Mouse (Mus musculus): ENCODE results near the gene Ppp1r21. TPM values are rescaled to one million over a fixed set of nuclear protein-coding genes. Genes with fewer than 3 reads are reported as not detected.

The Ppp1r21 gene
- total RNA-seq, 2 experiments from 2014 or later: 13.6 to 15.9 TPM

DNA sequence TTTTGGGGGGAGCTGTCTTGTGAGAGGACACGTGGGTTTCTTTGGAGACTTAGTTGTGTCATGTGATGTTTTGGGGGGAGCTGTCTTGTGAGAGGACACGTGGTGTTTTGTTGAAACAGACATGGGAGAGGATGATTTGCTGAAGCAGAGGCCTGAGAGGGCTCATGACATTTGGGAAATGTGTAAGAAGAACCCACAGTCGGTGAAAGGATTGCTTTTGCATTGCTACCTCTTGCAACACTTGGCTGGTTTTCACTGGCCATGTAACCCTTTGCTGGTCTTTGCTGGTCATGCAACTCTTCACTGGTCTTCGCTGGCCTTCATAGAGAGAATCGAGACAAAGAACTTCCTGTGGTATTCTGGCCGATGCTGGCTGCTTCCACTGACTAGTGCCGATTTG is 13.4 kb upstream of the Ppp1r21 start:
- no peak for ATAC-seq (replicated peaks; ENCODE audit: low FRiP score, poor library complexity, severe bottlenecking)

- no peak for ATAC-seq (replicated peaks; ENCODE audit: low FRiP score, poor library complexity, severe bottlenecking)
These were observed 2.1 kb upstream of the Ppp1r21 start for GRCm38 (mm10) chr17:88527781-88528180.

GRCm38 (mm10) chr17:88530236-88530619 is 310 bp downstream of the Ppp1r21 start:
- ATAC-seq (replicated peaks; ENCODE audit: low FRiP score, poor library complexity, severe bottlenecking): 0 out of 2 replicates have a peak, but pooled peaks have one; percentile 50

GRCm38 (mm10) chr17:88530667-88531066 is 749 bp downstream of the Ppp1r21 start:
- ATAC-seq (replicated peaks; ENCODE audit: low FRiP score, poor library complexity, severe bottlenecking): no peak

DNA sequence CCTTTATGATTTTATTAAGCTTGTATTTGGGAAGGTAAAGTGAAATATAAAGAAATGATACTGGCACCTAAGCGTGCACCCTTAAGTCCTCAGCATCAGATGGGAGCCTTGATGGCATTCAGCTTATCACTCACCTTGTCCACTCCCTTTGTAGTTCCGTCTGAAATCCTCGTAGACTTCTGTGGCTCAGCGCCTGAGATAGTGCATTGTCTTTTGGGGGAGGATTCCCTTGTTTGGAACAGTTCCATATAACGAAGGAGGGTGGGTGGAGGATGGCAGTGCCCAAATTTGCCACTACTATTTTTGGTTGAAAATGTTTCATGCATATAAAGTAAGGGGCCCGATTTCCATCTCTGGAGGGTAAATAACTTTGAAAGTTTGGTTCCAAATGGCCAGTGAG is 1.3 kb downstream of the Ppp1r21 start:
- ATAC-seq (replicated peaks; ENCODE audit: low FRiP score, poor library complexity, severe bottlenecking): no peak

GRCm38 (mm10) chr17:88537842-88538430 is 8.0 kb downstream of the Ppp1r21 start:
- no peak for ATAC-seq (replicated peaks; ENCODE audit: low FRiP score, poor library complexity, severe bottlenecking)

GRCm38 (mm10) chr17:88542771-88543416 is 13.0 kb downstream of the Ppp1r21 start:
- ATAC-seq (replicated peaks; ENCODE audit: low FRiP score, poor library complexity, severe bottlenecking): no peak

GRCm38 (mm10) chr17:88543417-88543782 is 13.5 kb downstream of the Ppp1r21 start:
- ATAC-seq (replicated peaks; ENCODE audit: low FRiP score, poor library complexity, severe bottlenecking): no peak

DNA sequence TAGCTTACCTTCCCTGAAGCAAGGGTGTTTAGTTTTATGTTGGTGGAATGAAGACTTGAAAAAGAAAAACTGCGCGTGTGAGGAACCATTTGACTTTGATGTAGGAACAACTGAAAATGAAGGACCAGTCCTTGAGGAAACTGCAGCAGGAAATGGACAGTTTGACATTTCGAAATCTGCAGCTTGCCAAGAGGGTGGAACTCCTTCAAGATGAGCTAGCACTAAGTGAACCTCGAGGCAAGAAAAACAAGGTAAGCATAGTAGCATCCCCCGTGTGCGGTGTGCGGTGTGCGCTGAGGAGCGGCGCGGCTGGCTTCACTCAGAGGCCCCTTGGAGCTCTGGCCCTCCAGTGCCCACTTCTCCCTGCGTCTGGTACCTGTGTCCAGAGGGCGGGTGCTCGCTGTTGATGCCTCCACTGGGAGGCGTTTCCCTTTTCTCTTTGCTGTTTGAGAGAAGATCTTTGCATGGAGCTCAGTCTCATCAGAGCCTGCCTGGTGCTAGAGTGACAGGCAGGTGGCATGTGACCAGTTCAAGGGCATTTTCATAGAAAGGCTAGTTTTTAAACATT is 15.4 kb downstream of the Ppp1r21 start:
- ATAC-seq (replicated peaks; ENCODE audit: low FRiP score, poor library complexity, severe bottlenecking): no peak

GRCm38 (mm10) chr17:88546745-88547144 is 16.8 kb downstream of the Ppp1r21 start:
- ATAC-seq (replicated peaks; ENCODE audit: low FRiP score, poor library complexity, severe bottlenecking): no peak

GRCm38 (mm10) chr17:88549411-88550191 is 19.7 kb downstream of the Ppp1r21 start:
- ATAC-seq (replicated peaks; ENCODE audit: low FRiP score, poor library complexity, severe bottlenecking): peak; percentile 60; the same call in 1 of the 2 replicates

DNA sequence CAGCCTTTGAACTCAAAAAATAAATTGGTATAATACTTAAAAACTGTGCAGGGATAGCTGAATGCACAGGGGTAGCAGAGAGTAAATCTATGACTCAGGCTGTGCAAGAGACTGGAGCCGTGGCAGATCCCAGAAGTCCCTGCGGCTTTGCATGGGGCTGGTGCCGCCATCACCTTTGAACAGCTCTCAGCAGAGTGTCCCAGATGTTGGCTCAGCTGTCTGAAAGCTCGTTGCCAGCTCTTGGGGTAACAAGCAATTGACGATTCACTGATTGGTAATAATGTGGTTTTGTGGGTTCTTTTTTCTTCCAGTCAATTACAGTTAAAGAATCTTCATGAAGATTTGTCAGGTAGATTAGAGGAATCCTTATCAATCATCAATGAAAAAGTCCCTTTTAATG is 20.4 kb downstream of the Ppp1r21 start:
- ATAC-seq (replicated peaks; ENCODE audit: low FRiP score, poor library complexity, severe bottlenecking): no peak

GRCm38 (mm10) chr17:88550981-88551940 is 21.3 kb downstream of the Ppp1r21 start:
- ATAC-seq (replicated peaks; ENCODE audit: low FRiP score, poor library complexity, severe bottlenecking): no peak

DNA sequence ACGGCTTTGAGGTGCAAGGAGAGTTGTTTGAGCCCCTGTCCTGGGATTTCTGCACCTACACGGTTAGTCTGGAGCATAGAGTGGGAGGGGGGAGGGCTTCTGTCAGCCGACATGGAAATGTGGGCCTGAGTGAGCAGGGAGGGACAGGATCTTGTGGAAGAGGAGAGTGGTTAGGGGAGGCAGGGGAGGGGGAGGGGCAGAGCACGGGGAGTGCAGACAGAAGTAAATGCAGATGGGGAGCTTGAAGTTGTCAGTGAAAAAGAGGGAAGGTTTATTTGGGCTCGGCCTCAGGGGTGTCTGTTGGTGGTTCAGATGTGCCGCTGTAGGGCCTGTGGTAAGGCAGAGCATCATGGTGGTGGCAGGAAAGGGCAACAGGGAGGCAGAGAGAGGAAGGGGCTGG is 22.6 kb downstream of the Ppp1r21 start:
- no peak for ATAC-seq (replicated peaks; ENCODE audit: low FRiP score, poor library complexity, severe bottlenecking)

DNA sequence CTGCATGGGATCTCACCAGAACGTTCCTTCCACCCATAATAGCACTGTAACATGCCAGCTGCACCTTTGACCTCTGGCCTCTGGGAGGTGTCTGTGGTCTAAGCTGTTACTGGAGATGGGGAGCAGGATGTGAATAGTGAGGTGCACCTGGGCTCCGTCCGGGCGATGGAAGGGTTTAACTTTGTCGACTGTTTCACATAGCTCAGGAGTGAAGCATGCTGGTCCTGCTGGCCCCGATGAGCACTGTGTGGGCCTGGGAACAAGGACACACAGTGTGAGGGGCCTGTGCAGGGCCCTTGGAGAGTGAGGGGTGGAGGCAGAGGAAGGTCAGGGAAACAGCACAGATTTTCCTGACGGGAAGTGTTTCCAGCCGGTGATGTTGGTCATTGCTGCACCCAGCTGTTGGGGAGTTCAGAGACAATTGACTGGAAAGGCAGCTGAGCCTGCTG is 23.1 kb downstream of the Ppp1r21 start:
- no peak for ATAC-seq (replicated peaks; ENCODE audit: low FRiP score, poor library complexity, severe bottlenecking)

DNA sequence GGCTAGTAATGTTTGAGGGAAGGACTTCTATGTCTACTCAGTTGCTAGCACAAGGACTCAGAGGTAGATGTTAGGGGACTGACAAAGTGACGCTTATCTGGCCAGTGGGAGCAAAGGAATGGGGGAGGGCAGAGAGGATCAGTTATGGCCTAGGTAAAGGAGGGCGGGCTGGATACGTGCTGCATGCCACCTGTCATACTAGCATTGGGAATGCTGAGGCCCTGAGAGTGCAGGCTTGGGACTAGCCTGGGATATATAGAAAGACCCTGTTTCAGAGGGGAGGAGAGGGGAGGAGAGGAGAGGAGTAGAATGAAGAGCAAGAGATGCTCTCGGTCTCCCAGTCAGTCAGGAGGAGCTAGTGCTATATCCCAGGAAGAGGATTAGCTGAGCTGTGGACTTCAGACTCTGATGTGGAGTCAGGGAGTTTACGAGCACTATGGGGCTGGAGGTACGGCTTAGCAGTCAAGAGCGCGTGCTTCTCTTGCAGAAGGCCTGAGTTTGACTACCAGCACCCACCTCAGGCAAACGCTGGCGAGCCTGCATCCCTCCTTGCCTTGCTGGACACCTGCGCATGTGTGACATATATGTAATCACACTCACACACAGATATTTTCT is 23.7 kb downstream of the Ppp1r21 start:
- no peak for ATAC-seq (replicated peaks; ENCODE audit: low FRiP score, poor library complexity, severe bottlenecking)

GRCm38 (mm10) chr17:88556176-88556575 is 26.3 kb downstream of the Ppp1r21 start:
- no peak for ATAC-seq (replicated peaks; ENCODE audit: low FRiP score, poor library complexity, severe bottlenecking)

DNA sequence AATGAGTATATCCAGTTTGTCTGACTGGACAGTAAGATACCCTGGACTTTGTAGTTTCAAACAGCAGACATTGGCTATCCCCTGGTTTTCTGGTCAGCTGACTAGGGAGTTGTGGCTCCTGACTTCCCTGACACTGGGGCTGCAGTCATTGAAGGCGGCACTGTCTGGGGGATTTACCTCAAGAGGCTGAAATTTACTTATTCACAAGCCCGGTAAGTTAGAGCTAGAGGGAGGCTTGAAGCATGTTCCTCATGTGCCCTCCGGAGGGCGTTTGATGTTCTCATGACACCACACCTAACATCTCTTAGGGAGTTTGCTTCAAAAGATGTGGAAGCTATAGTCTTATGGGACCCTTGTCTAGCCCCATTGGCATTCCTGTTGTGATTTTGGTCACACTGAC is 26.8 kb downstream of the Ppp1r21 start:
- no peak for ATAC-seq (replicated peaks; ENCODE audit: low FRiP score, poor library complexity, severe bottlenecking)

DNA sequence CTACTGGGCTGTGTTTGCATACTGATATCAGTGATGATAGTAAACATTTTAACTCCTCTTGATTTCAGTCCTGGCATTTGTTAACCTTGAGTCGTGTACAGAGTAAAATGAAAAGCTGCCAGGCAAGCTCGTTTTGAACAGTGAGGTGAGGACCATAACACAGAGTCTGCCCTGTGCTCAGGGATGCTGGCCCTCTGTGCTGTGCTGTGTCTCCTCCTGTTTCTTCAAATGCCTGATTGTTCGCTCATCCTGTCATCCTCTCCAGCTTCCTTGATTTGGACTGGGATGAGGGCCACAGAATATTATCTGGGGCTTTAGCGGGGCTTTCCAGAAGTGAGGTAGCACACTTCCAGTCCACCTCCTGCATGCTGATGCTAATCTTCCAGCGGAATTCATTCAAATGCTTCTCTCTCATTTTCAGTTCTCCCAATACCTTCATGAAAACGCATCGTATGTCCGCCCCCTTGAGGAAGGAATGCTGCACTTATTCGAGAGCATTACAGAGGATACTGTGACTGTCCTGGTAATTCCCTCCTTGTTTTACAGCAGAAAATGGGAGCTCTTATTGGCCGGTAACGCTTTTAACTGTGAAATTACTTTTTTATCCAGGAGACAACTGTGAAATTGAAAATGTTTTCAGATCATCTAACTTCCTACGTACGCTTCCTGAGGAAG is 28.4 kb downstream of the Ppp1r21 start:
- ATAC-seq (replicated peaks; ENCODE audit: low FRiP score, poor library complexity, severe bottlenecking): no peak
